Mouse (Mus musculus): ENCODE measurements around the gene Ntn4.

DNA sequence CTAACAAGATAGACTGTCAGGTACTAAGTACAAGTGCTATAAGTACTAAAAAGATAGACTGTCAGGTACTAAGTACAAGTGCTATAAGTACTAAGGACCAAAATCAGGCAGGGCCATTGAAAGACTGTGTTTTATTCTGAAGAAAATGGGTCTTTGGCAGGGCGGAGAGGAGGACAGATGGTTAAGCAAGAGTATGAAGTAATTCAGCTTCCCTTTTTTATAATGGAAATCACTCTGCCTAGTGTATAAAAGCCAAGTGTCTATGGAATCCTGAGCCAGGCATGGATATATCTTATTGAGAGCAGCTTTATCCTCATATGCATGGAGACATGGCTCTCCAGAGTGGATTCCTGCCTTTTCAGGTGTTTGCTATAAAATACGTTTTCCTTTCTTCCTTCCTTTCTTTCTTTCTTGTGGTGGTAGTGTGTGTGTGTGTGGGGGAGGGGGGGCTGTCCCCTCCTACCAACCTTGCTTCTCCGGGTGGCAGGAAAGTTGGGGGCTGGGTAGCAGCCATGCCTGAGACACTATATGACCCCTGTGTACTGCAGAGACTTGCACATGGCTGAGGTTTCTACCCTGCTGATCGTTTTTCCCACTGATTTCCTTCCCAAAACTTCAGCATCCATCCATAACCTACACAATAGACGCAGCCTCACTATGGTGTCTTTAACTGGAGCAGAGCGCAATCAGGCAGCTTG, 40.3 kb downstream of the Ntn4 start:
- no peak for TF ChIP-seq CTCF (IDR thresholded peaks at IDR 0.05; ENCODE audit: borderline replicate concordance, extremely low read depth, insufficient read depth, insufficient read length)
- TF ChIP-seq POLR2A (IDR thresholded peaks at IDR 0.05; ENCODE audit: borderline replicate concordance, extremely low read depth, insufficient read depth, insufficient read length, poor library complexity, severe bottlenecking), result no peak
